Mouse (Mus musculus): ENCODE data around the gene Gm597. TPM values are rescaled to one million over a fixed set of nuclear protein-coding genes. Genes with fewer than 3 reads are reported as not detected.

Gm597 gene
- polyA plus RNA-seq (2014; fragmentation: Illumina TruSeq; extraction: RNeasy Lipid Tissue Mini Kit (QIAGEN cat#74804); ENCODE audit: low read depth, low replicate concordance), result not detected

DNA sequence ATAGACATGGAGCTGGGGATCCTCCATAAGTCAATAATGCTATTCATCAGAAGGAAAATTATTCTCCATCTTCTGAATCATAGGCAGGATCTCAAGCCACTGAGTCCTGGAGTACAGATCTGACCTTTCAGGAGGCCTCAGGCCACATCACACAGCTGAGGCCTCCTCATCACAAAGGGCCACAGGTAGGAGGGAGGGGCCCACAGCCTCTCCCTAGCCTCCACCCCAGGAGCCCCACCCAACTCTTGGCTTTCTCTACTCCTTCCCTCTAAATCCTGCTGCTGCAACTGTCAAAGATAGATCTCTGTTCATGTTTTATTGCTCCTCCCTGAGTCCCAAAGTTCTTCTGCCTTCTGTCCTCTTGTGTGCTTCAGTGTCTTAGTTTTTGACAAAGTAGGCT, at the start of gene Gm597:
TSS of gene Gm597 (minus strand) at position 101 of the 400 bp plus-strand sequence.

